Mouse (Mus musculus): ENCODE measurements at regions not wholly inside any gene's neighbourhood (a gene's known extent, or its start where the extent isn't known, plus 50 kb on each side); places are given as distances from the start of the nearest gene placed in this dataset.

DNA sequence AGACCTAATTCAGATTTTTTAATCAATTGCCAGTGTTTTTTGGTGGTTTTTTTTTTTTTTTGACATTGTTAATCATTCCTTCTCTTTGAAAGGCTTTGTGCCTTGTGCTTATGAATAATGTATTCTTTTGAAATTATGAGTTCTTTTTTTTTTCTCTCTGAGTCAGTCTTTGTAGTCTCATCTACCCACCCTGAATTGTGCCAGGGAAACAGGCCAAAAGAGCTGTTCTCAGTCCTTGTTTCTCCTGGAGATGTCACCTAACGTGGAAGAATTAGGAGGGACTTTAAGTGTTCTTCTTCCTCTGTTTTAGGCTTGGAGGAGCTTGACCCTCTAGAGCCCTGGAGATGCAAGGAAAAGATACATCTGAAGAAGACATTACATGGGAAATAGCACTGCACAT is 2012.6 kb downstream of the Poteg start:
- DNase-seq = peak; percentile 5

DNA sequence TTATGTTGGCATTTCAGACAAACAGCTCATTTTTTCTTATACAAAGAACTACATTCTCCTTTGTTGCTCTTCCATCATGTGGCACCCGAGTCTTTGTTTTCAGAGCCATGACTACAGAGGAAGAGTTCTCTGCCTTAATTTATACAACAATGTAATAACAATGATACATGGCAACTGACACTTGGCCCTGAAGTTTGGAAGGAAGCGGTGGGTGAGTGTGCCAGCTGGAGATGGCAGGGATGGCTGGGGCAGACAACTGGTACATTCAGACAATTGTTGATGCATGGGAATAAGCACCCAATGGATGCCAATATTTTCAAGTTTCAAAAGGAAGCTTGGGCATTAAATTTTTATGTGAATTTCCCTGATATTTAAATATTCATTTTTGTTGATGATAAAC is 2045.5 kb downstream of the Poteg start:
- DNase-seq = no peak

DNA sequence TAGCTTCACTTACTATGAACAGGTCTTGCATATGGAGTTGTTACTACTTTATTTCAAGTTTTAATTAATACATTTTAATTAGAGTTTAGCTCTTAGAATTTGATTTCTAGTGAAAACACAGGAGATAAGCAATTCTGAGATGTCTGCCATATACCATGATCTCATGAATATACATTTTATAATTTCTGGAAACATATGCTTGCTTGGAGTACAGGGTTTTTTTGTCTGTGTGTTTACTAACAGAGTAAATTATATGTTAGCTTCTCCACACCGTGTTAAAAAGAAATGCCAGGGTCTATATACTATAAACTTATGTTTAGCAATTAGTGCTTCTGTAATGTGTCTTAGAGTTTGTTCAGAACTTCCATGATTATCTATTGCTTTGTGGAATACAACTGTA is 2079.9 kb downstream of the Poteg start:
- no peak for DNase-seq

DNA sequence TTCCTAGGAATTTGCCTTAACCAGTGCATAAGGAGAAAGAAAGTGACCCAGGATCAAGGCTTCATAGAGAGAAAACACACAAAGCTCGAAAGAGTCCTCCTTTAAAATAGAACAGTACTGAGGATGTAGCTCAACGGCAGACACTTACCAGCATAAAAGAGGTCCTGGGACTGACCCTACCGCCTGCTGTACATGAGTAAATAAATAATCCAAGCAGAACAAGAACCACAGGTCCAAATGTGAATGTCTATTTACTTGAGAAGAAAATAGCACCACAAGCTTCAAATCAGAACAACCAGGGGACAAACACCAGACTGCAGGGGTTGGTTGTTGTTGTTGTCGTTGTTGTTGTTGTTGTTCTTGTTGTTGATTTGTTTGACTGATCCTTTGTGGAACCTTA is 2084.1 kb downstream of the Poteg start:
- no peak for DNase-seq

DNA sequence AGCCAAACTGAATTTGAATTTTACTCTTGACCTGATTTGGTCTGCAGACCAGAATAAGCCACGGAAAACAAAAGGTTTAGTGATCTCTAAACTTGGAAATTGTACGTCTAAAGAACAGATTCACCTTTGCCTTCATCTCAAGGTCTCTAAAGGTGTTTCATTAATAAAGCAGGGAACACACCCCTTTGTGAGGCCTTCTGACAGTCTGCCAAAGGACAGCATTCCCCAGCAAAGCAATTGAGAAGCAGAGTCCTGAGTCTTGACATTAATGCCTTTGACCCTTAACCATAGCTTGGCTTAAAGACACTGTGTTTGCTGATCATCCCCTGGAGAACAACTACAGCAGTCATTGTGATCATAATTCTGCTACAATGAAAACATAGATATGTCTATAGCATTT is 2090.5 kb downstream of the Poteg start:
- DNase-seq = no peak

DNA sequence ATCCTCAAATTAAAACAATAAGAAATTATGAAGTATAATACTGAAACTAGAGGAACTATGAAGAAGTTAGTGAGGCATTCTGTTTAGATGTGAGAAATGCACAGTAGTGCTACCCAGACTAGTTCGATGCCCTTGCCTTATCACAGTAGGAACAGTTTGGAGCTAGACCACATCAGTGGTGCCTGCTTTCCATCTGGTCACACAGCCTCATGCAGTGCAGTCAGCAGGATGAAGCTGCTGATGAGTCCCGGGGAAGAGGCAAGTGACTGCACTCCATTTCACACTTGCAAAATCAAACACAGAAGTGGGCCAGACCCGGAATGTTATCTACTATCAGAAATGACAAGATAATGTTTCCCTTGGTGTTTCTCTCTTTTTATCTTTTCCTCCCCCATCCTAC is 2092.4 kb downstream of the Poteg start:
- no peak for DNase-seq

DNA sequence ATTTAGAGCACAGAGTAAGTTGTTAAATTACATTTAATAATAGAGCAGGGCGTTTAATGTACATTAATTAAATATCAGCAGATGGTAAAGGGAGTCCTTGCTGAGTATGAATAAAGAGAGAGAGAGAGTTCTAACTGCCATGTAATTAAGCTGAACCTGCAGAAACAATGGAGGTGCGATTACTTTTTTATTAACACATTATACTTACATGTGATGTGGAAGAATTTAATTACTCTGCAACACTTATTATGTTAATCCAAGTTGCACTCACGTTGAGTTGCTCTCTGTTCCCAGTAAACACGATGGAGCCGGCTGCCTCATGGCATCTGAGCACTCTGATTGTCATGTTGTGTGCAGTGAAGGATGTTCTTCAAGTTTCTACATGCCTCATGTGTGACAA is 2096.7 kb downstream of the Poteg start:
- no peak for DNase-seq

DNA sequence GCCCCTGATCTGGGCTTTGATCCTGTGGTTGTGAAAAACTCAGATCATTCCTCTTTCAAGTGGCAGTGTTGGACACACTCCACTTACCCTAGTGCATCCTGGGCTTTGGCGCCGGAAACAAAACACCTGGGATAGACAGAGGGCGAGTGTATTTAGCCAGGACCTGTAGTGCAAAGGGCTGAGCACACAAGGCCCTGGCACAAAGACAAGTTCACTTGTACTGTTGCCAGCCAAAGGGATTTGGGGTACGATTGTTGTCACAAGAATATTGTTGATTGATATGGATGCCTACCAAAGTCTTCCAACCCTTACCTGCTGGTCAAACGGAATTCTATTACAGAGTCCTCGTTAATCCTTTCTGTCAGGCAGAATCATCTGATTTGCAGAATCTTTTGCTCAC is 2138.2 kb downstream of the Poteg start:
- DNase-seq = no peak

DNA sequence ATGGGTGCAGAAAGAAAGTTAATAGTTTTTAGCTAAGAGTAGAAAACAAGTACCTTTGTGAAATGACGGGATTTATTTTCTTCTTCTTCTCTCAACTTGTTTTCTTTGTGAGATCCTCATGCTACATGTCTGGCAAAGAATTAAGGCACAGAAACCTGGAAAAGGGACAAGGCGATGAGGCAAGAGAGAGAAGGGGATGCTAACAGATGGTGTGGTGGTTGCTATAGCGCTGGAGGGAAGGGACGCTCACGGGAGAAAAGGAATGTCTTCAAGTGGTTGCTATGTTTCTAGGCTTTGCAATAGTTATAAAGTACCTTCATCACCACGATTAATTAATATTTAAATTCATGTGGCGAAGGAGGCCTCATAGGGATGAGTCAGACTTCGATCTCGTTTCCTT is 2146.7 kb downstream of the Poteg start:
- DNase-seq = no peak

DNA sequence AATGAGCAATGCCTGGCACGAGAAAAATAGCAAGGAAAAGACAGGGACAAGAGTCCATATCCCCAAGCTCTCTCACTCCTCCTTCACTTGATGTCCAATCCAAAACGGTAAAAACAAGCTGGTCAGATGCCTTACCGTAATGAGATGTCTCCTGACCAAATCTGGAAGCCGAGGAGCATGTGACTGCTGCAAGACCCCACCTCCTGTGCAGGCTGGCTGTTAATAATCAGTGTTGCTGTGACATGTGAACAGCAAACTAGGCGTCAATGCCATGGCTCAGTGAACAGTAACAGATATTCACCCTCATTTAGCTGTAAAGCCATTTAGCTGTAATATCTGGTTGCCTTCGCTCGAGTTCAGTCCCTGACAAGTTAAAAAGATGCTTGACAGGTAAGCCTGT is 2166.6 kb downstream of the Poteg start:
- no peak for DNase-seq

DNA sequence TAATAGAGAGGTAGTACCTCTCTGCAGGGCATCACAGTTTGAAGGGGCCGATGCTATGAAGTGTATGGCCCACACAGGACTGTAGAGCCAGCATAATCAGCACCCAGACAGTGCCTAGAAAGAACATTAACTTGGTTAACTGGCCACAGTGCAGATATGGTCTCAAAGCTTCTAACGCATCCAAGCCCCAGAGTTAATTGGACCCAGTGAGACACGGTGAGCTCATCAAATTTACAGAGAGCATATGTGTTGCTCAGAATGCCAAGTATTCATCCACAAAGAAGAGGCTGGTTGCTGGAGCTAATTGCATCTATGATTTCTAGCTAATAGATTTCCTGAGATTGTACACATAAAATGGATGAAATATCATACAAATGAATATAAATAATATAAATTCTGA is 2214.1 kb downstream of the Poteg start:
- no peak for DNase-seq

DNA sequence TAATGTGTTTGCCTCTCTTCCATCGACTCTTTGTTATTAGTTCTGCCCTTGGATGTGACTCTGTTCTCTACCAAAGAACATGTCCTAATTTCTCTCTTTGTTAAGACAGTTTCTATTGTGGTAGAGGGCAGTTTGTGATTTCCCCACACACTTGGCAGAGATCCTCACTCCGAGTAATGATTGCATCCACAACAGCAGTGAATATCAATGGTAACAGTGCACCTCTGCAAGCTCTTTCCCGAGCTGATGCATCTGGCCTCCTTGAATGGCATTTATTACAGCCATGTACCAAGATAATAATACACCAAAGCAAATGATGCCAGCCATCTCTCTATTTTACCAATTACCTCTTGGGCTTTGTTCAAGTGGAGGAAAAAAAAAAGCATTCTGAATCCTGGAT is 2228.4 kb downstream of the Poteg start:
- no peak for DNase-seq

DNA sequence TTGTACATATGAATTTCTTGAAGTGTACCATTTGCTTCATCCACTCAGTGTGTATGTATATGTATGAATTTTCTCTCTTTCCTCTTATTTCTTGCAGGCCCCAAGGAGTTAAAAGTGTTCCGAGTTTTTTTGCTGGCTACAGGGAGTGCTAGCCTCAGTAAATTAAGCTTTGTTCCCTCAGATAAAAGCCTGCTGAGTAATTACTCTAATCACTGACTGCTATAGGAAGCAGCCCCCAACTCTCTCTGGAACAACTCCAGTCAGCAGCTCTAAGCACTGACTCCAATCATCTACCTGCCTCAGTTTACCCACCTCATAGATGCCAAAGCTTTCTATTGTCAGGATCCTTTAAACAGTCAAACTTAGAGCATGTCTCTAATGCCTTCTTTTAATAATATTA is 2235.9 kb downstream of the Poteg start:
- DNase-seq = no peak

DNA sequence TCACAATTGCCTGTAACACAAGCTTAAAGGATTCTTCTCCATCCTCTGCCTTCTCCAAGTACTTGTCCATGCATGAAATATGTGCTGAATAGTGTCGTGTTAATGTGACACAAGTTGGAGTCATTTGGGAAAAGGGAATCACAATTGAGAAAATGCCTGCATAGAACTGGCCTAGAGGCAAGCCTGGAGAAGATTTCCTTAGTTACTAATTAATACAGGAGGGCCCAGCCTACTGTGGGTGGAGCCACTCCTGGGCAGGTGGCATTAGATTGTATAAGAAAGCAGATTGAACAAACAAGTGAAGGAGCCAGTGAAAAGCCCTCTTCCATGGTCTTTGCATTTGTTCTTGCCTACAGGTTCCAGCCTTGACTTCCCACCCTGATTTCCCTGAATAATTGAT is 2239.1 kb downstream of the Poteg start:
- DNase-seq = no peak

DNA sequence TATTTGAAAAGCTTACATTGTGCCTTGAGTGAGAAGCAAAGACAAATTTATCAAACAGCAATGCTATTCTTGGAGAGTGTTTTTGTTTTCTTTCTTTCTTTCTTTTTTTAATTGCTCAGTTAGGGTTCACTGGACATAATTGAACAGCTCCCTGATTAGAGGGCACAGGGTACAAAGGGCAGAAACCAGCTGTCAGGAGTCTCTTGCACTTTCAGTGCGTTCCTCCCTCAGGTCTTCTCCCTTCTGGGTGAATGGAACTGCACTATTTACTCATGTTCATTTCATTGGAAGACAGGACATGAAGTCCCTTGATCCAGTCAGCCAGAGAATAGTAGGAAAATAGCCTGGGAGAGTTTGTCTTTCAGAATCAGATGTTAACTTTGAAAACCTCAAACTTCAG is 2248.2 kb downstream of the Poteg start:
- DNase-seq = no peak

Measured in adrenal gland, adult 8-10 months (tissue).